Mouse (Mus musculus) bone marrow, adult 2 months (tissue): ENCODE results near the gene Shc3.

ENCODE experiments used
- CTCF ChIP-seq: fragments of 200-500 bp; IDR thresholded peaks from 2 replicates; pipeline ENCODE4 v1.5.1; 2011; ENCODE audit warnings: low read length, control low read depth; ENCODE audit not compliant: control insufficient read depth, insufficient read depth
- POLR2A ChIP-seq: fragments of 200-500 bp; IDR thresholded peaks from 2 replicates; pipeline ENCODE4 v1.6.1; 2011; ENCODE audit warnings: low read depth, mild to moderate bottlenecking, control low read depth, low read length, borderline replicate concordance; ENCODE audit not compliant: control insufficient read depth

GRCm38 (mm10) chr13:51580263-51581044 is 11.2 kb upstream of the Shc3 start:
- TF ChIP-seq CTCF (no peak), POLR2A (no peak)
